Mouse (Mus musculus) heart, embryonic 16.5 days (tissue): Measurements from ENCODE around the gene 1300017J02Rik. TPM values are rescaled to one million over a fixed set of nuclear protein-coding genes. Genes with fewer than 3 reads are reported as not detected.

ENCODE experiments used
- ATAC-seq: fragments of 200-750 bp; cut with Nextera tagmentation; replicated peaks from 2 replicates; pipeline ENCODE4 v1.8.0; 2017; ENCODE audit warnings: moderate number of reproducible peaks; ENCODE audit not compliant: insufficient read depth, low FRiP score; ENCODE audit errors: extremely low read depth
- H3K27ac ChIP-seq: fragments of 300-500 bp; sonication (generic); 2 replicates; pipeline ENCODE4 v1.5.1; 2014; ENCODE audit warnings: mild to moderate bottlenecking, low read length, control low read depth, moderate library complexity
- H3K27me3 ChIP-seq: fragments of 300-500 bp; sonication (generic); 2 replicates; pipeline ENCODE4 v1.6.1; 2014; ENCODE audit warnings: low read length, mixed read lengths; ENCODE audit not compliant: control insufficient read depth, insufficient read depth
- H3K36me3 ChIP-seq: fragments of 300-500 bp; sonication (generic); 2 replicates; pipeline ENCODE4 v1.6.1; 2014; ENCODE audit not compliant: control insufficient read depth, insufficient read depth
- H3K4me1 ChIP-seq: fragments of 300-500 bp; sonication (generic); 2 replicates; pipeline ENCODE4 v1.6.1; 2014; ENCODE audit warnings: low read length, mixed read lengths; ENCODE audit not compliant: control insufficient read depth, insufficient read depth
- H3K4me2 ChIP-seq: fragments of 300-500 bp; sonication (generic); 2 replicates; pipeline ENCODE4 v1.6.1; 2014; ENCODE audit warnings: low read depth, mild to moderate bottlenecking, control low read depth, low read length
- H3K4me3 ChIP-seq: fragments of 300-500 bp; sonication (generic); 2 replicates; pipeline ENCODE4 v1.5.1; 2014; ENCODE audit warnings: mild to moderate bottlenecking, control low read depth, low read length
- H3K9ac ChIP-seq: fragments of 300-500 bp; sonication (generic); 2 replicates; pipeline ENCODE4 v1.6.1; 2014; ENCODE audit warnings: low read length, control low read depth
- H3K9me3 ChIP-seq: fragments of 300-500 bp; sonication (generic); replicated peaks from 2 replicates; pipeline ENCODE4 v1.6.1; 2016; ENCODE audit warnings: low read length; ENCODE audit not compliant: control insufficient read depth
- WGBS: fragments of 180-500 bp; shearing (Covaris S2); extraction: QIAGEN DNeasy Blood & Tissue Kit; methylation state at CpG from one replicate; pipeline ENCODE4 v1.1.7; 2014; 5-methylcytosine and 5-hydroxymethylcytosine counted together
- polyA plus RNA-seq: library from polyadenylated mRNA; unstranded; fragments of >200 nt; fragmentation: Nextera tagmentation; extraction: Ambion mirVana; gene quantifications from 2 replicates; pipeline ENCODE4 v1.2.1, GENCODE M21; 2015

The 1300017J02Rik gene
- polyA plus RNA-seq, 1 experiment from 2014 or later, result 1.0 TPM

GRCm38 (mm10) chr9:103243640-103244039, 61.2 kb downstream of the 1300017J02Rik start:
- 85% methylated on average over 4 of the region's 4 CpGs for WGBS
- Histone ChIP-seq H3K4me3 (no peak overlapping the region), H3K27me3 (no peaks in the 10 kb centered on the region), H3K9ac (no peak overlapping the region), H3K36me3 (no peaks in the 10 kb centered on the region), H3K4me1 (no peaks in the 10 kb centered on the region), H3K9me3 (no peaks in the 10 kb centered on the region), H3K27ac (no peak overlapping the region), H3K4me2 (no peak overlapping the region)
- ATAC-seq, result no peak

GRCm38 (mm10) chr9:103241206-103241605, 63.7 kb downstream of the 1300017J02Rik start:
- Histone ChIP-seq H3K4me3 (no peak overlapping the region), H3K27me3 (no peaks in the 10 kb centered on the region), H3K9me3 (no peaks in the 10 kb centered on the region), H3K4me2 (no peak overlapping the region), H3K36me3 (no peaks in the 10 kb centered on the region), H3K9ac (no peak overlapping the region), H3K27ac (no peak overlapping the region), H3K4me1 (no peaks in the 10 kb centered on the region)
- no peak for ATAC-seq
- WGBS, result 68% methylated on average over 2 of the region's 2 CpGs

GRCm38 (mm10) chr9:103239471-103239870, 65.4 kb downstream of the 1300017J02Rik start:
- no peaks in the 10 kb centered on the region for H3K4me1 ChIP-seq
- H3K27me3 ChIP-seq, result no peaks in the 10 kb centered on the region
- no peaks in the 10 kb centered on the region for H3K9me3 ChIP-seq
- H3K27ac ChIP-seq, result no peak overlapping the region
- 87% methylated on average over 6 of the region's 6 CpGs for WGBS
- H3K4me3 ChIP-seq, result no peak overlapping the region
- ATAC-seq, result no peak
- no peak overlapping the region for H3K4me2 ChIP-seq
- no peak overlapping the region for H3K9ac ChIP-seq
- H3K36me3 ChIP-seq, result no peaks in the 10 kb centered on the region

- 63% methylated on average over 7 of the region's 7 CpGs for WGBS
- H3K27me3 ChIP-seq, result no peaks in the 10 kb centered on the region
- H3K36me3 ChIP-seq, result no peaks in the 10 kb centered on the region
- no peak overlapping the region for H3K9ac ChIP-seq
- no peak overlapping the region for H3K4me3 ChIP-seq
- H3K4me1 ChIP-seq, result peaks cover 6% of the 10 kb centered on the region
- no peak overlapping the region for H3K27ac ChIP-seq
- no peaks in the 10 kb centered on the region for H3K9me3 ChIP-seq
- no peak overlapping the region for H3K4me2 ChIP-seq
- no peak for ATAC-seq
Measured at GRCm38 (mm10) chr9:103234565-103235165, 70.2 kb downstream of the 1300017J02Rik start.

GRCm38 (mm10) chr9:103234059-103234458, 70.8 kb downstream of the 1300017J02Rik start:
- H3K4me1 ChIP-seq, result peaks cover 6% of the 10 kb centered on the region
- no peaks in the 10 kb centered on the region for H3K9me3 ChIP-seq
- H3K27me3 ChIP-seq, result no peaks in the 10 kb centered on the region
- no peak overlapping the region for H3K4me3 ChIP-seq
- ATAC-seq, result no peak
- H3K27ac ChIP-seq, result no peak overlapping the region
- H3K36me3 ChIP-seq, result no peaks in the 10 kb centered on the region
- H3K4me2 ChIP-seq, result no peak overlapping the region
- H3K9ac ChIP-seq, result no peak overlapping the region
- WGBS, result 55% methylated on average over 7 of the region's 7 CpGs

- Histone ChIP-seq H3K27me3 (no peaks in the 10 kb centered on the region), H3K4me2 (no peak overlapping the region), H3K4me3 (no peak overlapping the region), H3K4me1 (peaks cover 6% of the 10 kb centered on the region), H3K27ac (no peak overlapping the region), H3K36me3 (no peaks in the 10 kb centered on the region), H3K9ac (no peak overlapping the region), H3K9me3 (no peaks in the 10 kb centered on the region)
- WGBS, result 49% methylated on average over 7 of the region's 7 CpGs
- no peak for ATAC-seq
Measured at GRCm38 (mm10) chr9:103233006-103233395, 71.9 kb downstream of the 1300017J02Rik start.

- Histone ChIP-seq H3K9me3 (no peaks in the 10 kb centered on the region), H3K9ac (no peak overlapping the region), H3K36me3 (no peaks in the 10 kb centered on the region), H3K4me2 (no peak overlapping the region), H3K4me3 (no peak overlapping the region), H3K27ac (no peak overlapping the region), H3K27me3 (no peaks in the 10 kb centered on the region), H3K4me1 (peaks cover 6% of the 10 kb centered on the region)
- WGBS, result 88% methylated on average over 7 of the region's 7 CpGs
- no peak for ATAC-seq
Measured at GRCm38 (mm10) chr9:103232232-103233005, 72.5 kb downstream of the 1300017J02Rik start.

GRCm38 (mm10) chr9:103230151-103230951, 74.5 kb downstream of the 1300017J02Rik start, which contains the start of the genes Gm20425 and Trf:
Gene Gm20425, minus strand, starts transcription at chr9:103230307.
Gene Trf, minus strand, starts transcription at chr9:103230444.
- H3K27ac ChIP-seq, result peak within 1 kb of the TSS; percentile 71
- peak within 1 kb of the TSS; percentile 57 for H3K4me2 ChIP-seq
- 34% methylated on average over 29 of the region's 29 CpGs for WGBS

More at GRCm38 (mm10) chr9:103230151-103230951, 74.5 kb downstream of the 1300017J02Rik start, which contains the start of the genes Gm20425 and Trf:
- Histone ChIP-seq H3K36me3 (no peaks in the 10 kb centered on the region), H3K4me3 (peak within 1 kb of the TSS; percentile 35), H3K9ac (peak within 1 kb of the TSS; percentile 60), H3K4me1 (peaks cover 6% of the 10 kb centered on the region), H3K9me3 (no peaks in the 10 kb centered on the region), H3K27me3 (no peaks in the 10 kb centered on the region)
- peak; percentile 52 for ATAC-seq
